Mouse (Mus musculus) hindbrain, embryonic 11.5 days (tissue): ENCODE results near the gene Selenbp2. TPM values are rescaled to one million over a fixed set of nuclear protein-coding genes. Genes with fewer than 3 reads are reported as not detected.
"Not testable (repeated sequence)": the region's sequence is repeated elsewhere in the genome, so short reads cannot be mapped to it uniquely, and the experiment has no call there.

ENCODE experiments used
- ATAC-seq: fragments of 200-750 bp; cut with Nextera tagmentation; 2 replicates; pipeline ENCODE4 v1.8.0; 2017; ENCODE audit warnings: mild to moderate bottlenecking, moderate TSS enrichment, moderate library complexity; ENCODE audit not compliant: low FRiP score
- DNase-seq: peaks from one replicate; pipeline ENCODE4 v3.0.0-alpha.2; 2015; ENCODE audit warnings: low spot score
- H3K27ac ChIP-seq: fragments of 300-500 bp; sonication (generic); 2 replicates; pipeline ENCODE4 v1.5.1; 2014; ENCODE audit warnings: mild to moderate bottlenecking, low read depth, low read length
- H3K27me3 ChIP-seq: fragments of 300-500 bp; sonication (generic); 2 replicates; pipeline ENCODE4 v1.6.1; 2014; ENCODE audit warnings: mild to moderate bottlenecking, low read length, moderate library complexity, mixed read lengths; ENCODE audit not compliant: control insufficient read depth, insufficient read depth
- H3K36me3 ChIP-seq: fragments of 300-500 bp; sonication (generic); 2 replicates; pipeline ENCODE4 v1.6.1; 2014; ENCODE audit warnings: mild to moderate bottlenecking, low read length, moderate library complexity, mixed read lengths; ENCODE audit not compliant: control insufficient read depth, insufficient read depth
- H3K4me1 ChIP-seq: fragments of 300-500 bp; sonication (generic); replicated peaks from 2 replicates; pipeline ENCODE4 v1.6.1; 2014; ENCODE audit warnings: low read length, mixed read lengths; ENCODE audit not compliant: control insufficient read depth, insufficient read depth
- H3K4me2 ChIP-seq: fragments of 300-500 bp; sonication (generic); replicated peaks from 2 replicates; pipeline ENCODE4 v1.6.1; 2014; ENCODE audit warnings: mild to moderate bottlenecking, low read depth, low read length
- H3K4me3 ChIP-seq: fragments of 300-500 bp; sonication (generic); 2 replicates; pipeline ENCODE4 v1.5.1; 2014; ENCODE audit warnings: low read depth, low read length
- H3K9ac ChIP-seq: fragments of 300-500 bp; sonication (generic); 2 replicates; pipeline ENCODE4 v1.6.1; 2014; ENCODE audit warnings: low read depth, low read length
- H3K9me3 ChIP-seq: fragments of 300-500 bp; sonication (generic); 2 replicates; pipeline ENCODE4 v1.6.1; 2016; ENCODE audit warnings: low read length; ENCODE audit not compliant: control insufficient read depth
- WGBS: fragments of 180-500 bp; shearing (Covaris S2); extraction: QIAGEN DNeasy Blood & Tissue Kit; methylation state at CpG from one replicate; pipeline ENCODE4 v1.1.7; 2014; 5-methylcytosine and 5-hydroxymethylcytosine counted together
- polyA plus RNA-seq: library from polyadenylated mRNA; unstranded; fragments of >200 nt; fragmentation: Nextera tagmentation; extraction: Ambion mirVana; gene quantifications from 2 replicates; pipeline ENCODE4 v1.2.1, GENCODE M21; 2014

The Selenbp2 gene
- polyA plus RNA-seq, 1 experiment from 2014 or later = not detected

DNA sequence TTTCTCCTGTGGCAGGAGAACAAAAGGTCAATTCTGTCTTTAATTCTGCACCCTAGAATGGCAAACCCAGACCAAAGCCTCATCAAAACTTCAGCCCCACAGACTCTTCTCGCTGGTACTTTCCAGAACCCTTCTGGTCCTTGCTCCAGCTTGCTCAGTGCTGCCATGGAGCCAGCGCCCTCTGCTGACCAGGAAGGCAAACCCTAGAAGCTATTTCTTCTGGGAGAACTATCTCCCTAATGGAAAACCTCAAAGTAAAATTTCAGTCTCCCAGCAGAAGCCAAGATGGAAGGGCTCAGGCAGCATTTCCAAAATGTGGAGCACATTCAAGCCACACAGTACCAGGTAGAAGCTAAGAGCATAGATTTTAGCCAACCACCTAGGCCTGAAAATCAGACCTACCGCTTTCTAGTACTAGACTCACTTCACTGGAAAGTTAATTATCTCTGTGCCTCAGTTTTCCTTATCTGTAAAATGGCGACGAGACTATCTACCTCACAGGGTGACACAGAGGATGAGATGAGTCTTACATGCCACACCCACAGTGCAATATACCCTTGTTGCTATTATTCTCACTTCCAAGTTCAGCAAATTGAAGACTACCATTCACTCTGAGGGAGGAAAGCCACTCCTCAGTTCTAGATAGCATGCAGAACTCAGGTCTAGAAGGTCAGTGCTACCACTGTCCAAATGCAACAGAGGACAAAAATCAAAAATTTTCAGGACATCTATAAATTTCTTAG is 28.1 kb upstream of the Selenbp2 start:
- not testable (repeated sequence) for H3K36me3 ChIP-seq, H3K4me2 ChIP-seq, H3K9ac ChIP-seq, H3K27me3 ChIP-seq, DNase-seq, H3K4me3 ChIP-seq, H3K4me1 ChIP-seq, H3K9me3 ChIP-seq, ATAC-seq, H3K27ac ChIP-seq
- 92% methylated on average over 3 of the region's 5 CpGs for WGBS

DNA sequence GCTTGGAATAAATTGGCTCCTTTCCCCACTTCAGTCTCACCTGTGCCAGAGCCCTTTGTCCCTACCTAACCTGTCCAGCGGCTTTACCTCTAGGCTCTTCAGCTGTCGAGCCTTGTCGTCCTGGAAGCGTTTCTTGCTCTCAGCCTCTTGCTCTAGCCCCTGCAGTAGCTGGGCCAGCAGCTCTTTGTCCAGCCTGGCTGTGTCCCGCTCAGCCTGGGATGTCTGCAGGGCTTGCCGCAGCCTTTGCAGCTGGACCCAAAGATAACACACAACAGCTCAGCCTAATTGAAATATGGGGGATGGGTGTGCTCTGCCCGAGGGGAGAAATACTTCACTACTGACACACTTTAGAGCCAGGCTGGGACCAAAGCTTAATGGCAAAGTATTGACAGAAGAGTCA is 27.5 kb upstream of the Selenbp2 start:
- not testable (repeated sequence) for H3K27ac ChIP-seq, H3K9me3 ChIP-seq, H3K4me2 ChIP-seq, DNase-seq, H3K36me3 ChIP-seq, H3K4me1 ChIP-seq, H3K27me3 ChIP-seq, H3K4me3 ChIP-seq, H3K9ac ChIP-seq, ATAC-seq
- WGBS = 43% methylated on average over 7 of the region's 7 CpGs

DNA sequence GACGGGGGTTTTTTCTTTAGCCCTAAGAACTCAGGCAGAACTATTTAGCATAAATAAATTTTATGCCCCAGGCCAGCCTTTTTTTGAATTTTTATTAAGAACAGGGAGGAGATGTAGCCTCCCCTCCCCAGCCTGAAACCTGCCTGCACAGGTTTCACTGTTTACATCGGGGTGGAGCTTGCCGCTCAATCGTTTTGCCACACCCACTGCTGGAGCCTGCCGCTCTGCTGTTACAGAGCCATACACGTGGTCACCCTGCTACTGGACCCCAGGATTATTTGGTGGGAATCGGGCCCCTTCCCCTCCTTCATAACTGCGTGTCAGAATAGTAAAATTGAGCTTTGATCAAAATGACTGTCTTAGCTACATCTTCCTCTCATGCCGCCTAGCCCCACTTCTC is 18.3 kb upstream of the Selenbp2 start:
- H3K36me3 ChIP-seq, H3K27me3 ChIP-seq, H3K4me2 ChIP-seq, ATAC-seq, H3K27ac ChIP-seq, H3K9me3 ChIP-seq, H3K9ac ChIP-seq, DNase-seq, H3K4me3 ChIP-seq, H3K4me1 ChIP-seq: not testable (repeated sequence)
- WGBS = 84% methylated on average over 9 of the region's 9 CpGs

DNA sequence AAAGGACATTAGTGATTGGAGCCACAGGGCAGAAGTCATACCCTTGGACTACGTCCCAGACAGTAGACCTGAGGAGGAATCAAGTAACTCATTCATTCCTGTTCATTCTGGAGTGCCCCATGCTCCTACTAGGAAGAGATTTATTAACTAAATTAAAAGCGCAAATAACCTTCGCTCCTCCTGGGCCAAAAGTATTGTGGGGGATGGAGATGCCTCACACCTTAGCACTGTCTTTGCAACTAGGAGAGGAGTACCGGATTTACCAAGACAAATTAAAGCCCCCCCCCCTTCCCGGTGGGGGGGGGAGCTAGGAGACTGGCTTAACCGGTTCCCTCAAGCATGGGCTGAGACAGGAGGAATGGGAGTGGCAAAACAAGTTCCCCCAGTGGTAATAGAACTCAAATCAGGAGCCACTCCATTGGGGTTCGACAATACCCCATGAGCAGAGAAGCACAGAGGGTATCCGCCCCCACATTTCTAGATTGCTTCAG is 14.0 kb upstream of the Selenbp2 start:
- WGBS = 78% methylated on average over 8 of the region's 8 CpGs

DNA sequence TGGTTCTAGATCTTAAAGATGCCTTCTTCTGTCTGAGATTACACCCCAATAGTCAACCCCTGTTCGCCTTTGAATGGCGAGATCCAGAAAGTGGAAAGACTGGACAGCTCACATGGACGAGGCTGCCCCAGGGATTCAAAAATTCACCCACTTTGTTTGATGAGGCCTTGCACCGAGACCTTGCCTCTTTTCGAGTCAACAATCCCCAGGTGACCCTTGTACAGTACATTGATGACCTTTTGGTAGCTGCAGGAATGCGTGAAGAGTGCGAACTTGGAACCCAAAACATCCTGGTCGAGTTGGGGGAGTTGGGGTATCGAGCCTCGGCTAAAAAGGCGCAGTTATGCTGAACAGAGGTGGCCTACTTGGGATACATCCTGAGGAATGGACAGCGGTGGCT is 13.3 kb upstream of the Selenbp2 start:
- not testable (repeated sequence) for DNase-seq, H3K27ac ChIP-seq, H3K9me3 ChIP-seq, ATAC-seq, H3K27me3 ChIP-seq, H3K9ac ChIP-seq, H3K4me2 ChIP-seq, H3K4me3 ChIP-seq, H3K4me1 ChIP-seq, H3K36me3 ChIP-seq
- 90% methylated on average over 12 of the region's 12 CpGs for WGBS

More for the DNA sequence above, 14.0 kb upstream of the Selenbp2 start:
- no peak for ATAC-seq
- Histone ChIP-seq H3K27ac (no peak overlapping the region), H3K4me2 (no peak overlapping the region), H3K9ac (no peak overlapping the region), H3K9me3 (no peaks in the 10 kb centered on the region), H3K27me3 (no peaks in the 10 kb centered on the region), H3K36me3 (no peaks in the 10 kb centered on the region), H3K4me3 (no peak overlapping the region), H3K4me1 (no peaks in the 10 kb centered on the region)
- DNase-seq = no peak

DNA sequence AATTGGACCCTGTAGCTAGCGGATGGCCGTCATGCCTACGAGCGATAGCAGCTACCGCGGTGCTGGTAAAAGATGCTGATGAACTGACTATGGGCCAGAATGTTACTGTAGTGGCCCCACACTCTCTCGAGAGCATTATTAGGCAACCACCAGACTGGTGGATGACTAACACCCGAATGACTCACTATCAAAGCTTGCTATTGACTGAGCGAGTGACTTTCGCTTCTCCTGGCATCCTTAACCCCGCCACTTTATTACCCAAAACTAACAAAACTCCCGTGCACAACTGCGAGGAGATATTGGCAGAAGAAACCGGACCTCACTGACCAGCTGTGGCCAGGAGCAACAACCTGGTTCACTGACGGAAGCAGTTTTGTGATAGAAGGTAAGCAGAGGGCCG is 12.6 kb upstream of the Selenbp2 start:
- DNase-seq (no peak), ATAC-seq (no peak)
- Histone ChIP-seq H3K36me3 (no peaks in the 10 kb centered on the region), H3K9ac (no peak overlapping the region), H3K27me3 (no peaks in the 10 kb centered on the region), H3K9me3 (no peaks in the 10 kb centered on the region), H3K4me1 (no peaks in the 10 kb centered on the region), H3K27ac (no peak overlapping the region), H3K4me2 (no peak overlapping the region), H3K4me3 (no peak overlapping the region)
- WGBS = 90% methylated on average over 16 of the region's 16 CpGs

DNA sequence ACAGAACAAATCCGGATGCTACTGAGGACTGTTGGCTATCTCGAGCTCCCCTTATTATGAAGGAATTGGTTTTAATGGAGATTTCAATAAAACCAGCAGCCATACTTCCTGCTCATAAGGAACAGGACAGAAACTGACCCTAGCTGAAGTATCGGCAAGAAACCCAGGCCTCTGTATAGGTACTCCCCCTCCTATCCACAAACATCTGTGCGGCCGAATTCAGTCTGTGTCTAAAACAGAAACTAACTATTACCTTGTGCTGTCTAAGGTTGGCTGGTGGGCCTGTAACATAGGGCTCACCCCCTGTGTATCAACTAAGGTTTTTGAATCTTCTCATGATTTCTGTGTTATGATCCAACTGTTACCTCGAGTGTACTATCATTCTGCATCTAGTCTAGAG is 9.7 kb upstream of the Selenbp2 start:
- no peaks in the 10 kb centered on the region for H3K4me1 ChIP-seq
- 87% methylated on average over 6 of the region's 6 CpGs for WGBS
- H3K9me3 ChIP-seq = no peaks in the 10 kb centered on the region
- H3K27ac ChIP-seq = no peak overlapping the region
- H3K27me3 ChIP-seq = no peaks in the 10 kb centered on the region
- no peak overlapping the region for H3K4me3 ChIP-seq
- no peak overlapping the region for H3K9ac ChIP-seq
- no peaks in the 10 kb centered on the region for H3K36me3 ChIP-seq
- ATAC-seq (no peak), DNase-seq (no peak)
- H3K4me2 ChIP-seq = no peak overlapping the region

DNA sequence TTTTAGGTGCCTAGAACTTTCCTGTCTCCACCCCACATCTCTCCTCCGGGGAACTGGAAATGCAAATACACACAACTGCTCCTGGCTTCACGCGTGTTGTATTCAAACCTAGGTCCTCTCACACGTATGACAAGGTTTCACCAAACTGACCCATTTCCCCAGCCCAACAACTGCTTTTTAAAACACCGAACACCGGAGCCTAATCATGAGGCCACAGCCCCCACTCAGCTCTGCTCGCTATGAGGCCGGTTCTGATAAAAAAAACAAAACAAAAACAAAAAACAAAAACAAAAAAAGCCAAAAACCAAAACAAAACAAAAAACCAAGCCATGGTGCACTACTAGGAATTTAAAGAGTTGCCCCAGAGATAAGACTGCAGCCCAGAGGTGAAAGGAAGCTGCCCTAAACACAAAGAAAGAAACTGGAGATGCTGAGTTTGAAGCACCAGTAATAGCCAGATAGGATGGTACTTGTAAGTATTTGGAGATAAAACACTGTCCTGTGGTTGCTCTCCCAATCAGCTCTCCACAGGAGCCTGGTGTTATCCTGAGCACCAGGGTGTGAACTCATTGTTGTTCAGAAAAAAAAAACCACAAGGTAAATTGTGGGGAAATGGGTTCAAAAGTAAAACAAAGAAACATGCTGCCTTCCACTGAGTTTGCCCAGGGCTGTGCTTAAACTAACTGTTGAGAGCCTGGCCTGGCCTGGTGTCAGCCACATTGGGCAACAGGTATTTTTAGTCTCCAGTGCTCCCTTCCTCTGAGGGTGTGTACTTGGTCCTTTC is 7.2 kb upstream of the Selenbp2 start:
- not testable (repeated sequence) for H3K36me3 ChIP-seq, DNase-seq, H3K27ac ChIP-seq, H3K27me3 ChIP-seq, H3K4me3 ChIP-seq, H3K4me1 ChIP-seq, H3K4me2 ChIP-seq, H3K9me3 ChIP-seq, ATAC-seq, H3K9ac ChIP-seq
- WGBS = 87% methylated on average over 8 of the region's 8 CpGs

DNA sequence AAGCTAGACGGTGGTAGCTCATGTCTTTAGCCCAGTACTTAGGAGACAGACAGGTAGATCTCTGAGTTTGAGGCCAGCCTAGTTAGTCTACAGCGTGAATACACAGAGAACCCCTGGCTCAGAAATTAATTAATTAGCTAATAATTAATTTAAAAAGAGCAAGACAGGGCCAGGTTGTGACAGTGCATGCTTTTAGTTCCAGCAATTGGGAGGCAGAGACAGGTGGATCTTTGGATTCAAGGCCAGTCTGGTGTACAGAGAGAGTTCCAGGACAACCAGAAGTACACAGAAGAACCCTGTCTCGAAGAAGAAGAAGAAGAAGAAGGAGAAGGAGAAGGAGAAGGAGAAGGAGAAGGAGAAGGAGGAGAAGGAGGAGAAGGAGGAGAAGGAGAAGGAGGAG is 4.7 kb upstream of the Selenbp2 start:
- H3K9me3 ChIP-seq, H3K4me2 ChIP-seq, H3K4me3 ChIP-seq, H3K36me3 ChIP-seq, H3K4me1 ChIP-seq, H3K27me3 ChIP-seq, H3K27ac ChIP-seq, H3K9ac ChIP-seq, DNase-seq, ATAC-seq: not testable (repeated sequence)
- 82% methylated on average over 3 of the region's 3 CpGs for WGBS
